8 mouse cellular contexts compared by ENCODE assay signal in genomic region chr4:52985216-52985615, GRCm38 (mm10). TPM values are rescaled to one million over a fixed set of nuclear protein-coding genes. Genes with fewer than 3 reads are reported as not detected.
DNase-seq lines count a peak whose midpoint lies in the region; ATAC-seq lines count a peak whose summit lies in the region.

No protein-coding gene starts in this region.

- no peaks in the 10 kb centered on the region for H3K27me3 ChIP-seq in kidney, embryonic 15.5 days
- H3K27me3 ChIP-seq in heart, embryonic 12.5 days (replicated peaks), result no peaks in the 10 kb centered on the region

- H3K9me3 ChIP-seq in kidney, embryonic 15.5 days (replicated peaks), result no peaks in the 10 kb centered on the region
- no peaks in the 10 kb centered on the region for H3K9me3 ChIP-seq in heart, embryonic 12.5 days (replicated peaks)

- WGBS in kidney, embryonic 15.5 days, result 65% methylated on average over 2 of the region's 2 CpGs
- WGBS in heart, embryonic 12.5 days, result 64% methylated on average over 2 of the region's 2 CpGs

- no peak for DNase-seq in kidney, adult 11 months
- DNase-seq in A20 (ENCODE audit: low read depth, low spot score), result peak; percentile 54
- peak; percentile 48 for DNase-seq in R1 (ENCODE audit: low read depth, low spot score)
- peak; percentile 14 for DNase-seq in kidney, postnatal 10 days
- no peak for DNase-seq in urinary bladder, postnatal 25 days (ENCODE audit: low spot score)
- no peak for DNase-seq in spleen, postnatal 4 days (ENCODE audit: low spot score in 2 of 2)

- no peak overlapping the region for H3K4me3 ChIP-seq in kidney, embryonic 15.5 days (replicated peaks)
- H3K4me3 ChIP-seq in heart, embryonic 12.5 days, result no peak overlapping the region

- peaks cover 7% of the 10 kb centered on the region for H3K4me1 ChIP-seq in kidney, embryonic 15.5 days
- 0 out of 2 replicates have a peak, but pooled peaks cover 5% of the 10 kb centered on the region for H3K4me1 ChIP-seq in heart, embryonic 12.5 days (replicated peaks)

- no peaks in the 10 kb centered on the region for H3K36me3 ChIP-seq in kidney, embryonic 15.5 days
- H3K36me3 ChIP-seq in heart, embryonic 12.5 days, result no peaks in the 10 kb centered on the region

- peak; percentile 54; the same call in 1 of the 2 replicates for ATAC-seq in kidney, embryonic 15.5 days (replicated peaks; ENCODE audit: low FRiP score)
- ATAC-seq in heart, embryonic 12.5 days (ENCODE audit: insufficient number of reproducible peaks, low FRiP score), result no peak

- no peak overlapping the region for H3K4me2 ChIP-seq in kidney, embryonic 15.5 days
- no peak overlapping the region for H3K4me2 ChIP-seq in heart, embryonic 12.5 days

- no peak overlapping the region for H3K27ac ChIP-seq in kidney, embryonic 15.5 days
- no peak overlapping the region for H3K27ac ChIP-seq in heart, embryonic 12.5 days (ENCODE audit: poor library complexity, severe bottlenecking)

- H3K9ac ChIP-seq in kidney, embryonic 15.5 days, result no peak overlapping the region
- no peak overlapping the region for H3K9ac ChIP-seq in heart, embryonic 12.5 days

RNA-seq across cellular contexts. Expression of gene Nipsnap3a, which starts 3.9 kb away (rescaled TPM):
- polyA plus RNA-seq in kidney, embryonic 15.5 days (2015; fragmentation: Nextera tagmentation; extraction: Ambion mirVana), result not detected in 2 replicates
- not detected in 2 replicates for polyA plus RNA-seq in heart, embryonic 12.5 days (2016; fragmentation: Nextera tagmentation; extraction: Ambion mirVana)

RNA-seq across cellular contexts. Expression of gene Olfr270, which starts 20.9 kb away (rescaled TPM):
- not detected in 2 replicates for polyA plus RNA-seq in kidney, embryonic 15.5 days (2015; fragmentation: Nextera tagmentation; extraction: Ambion mirVana)
- not detected in 2 replicates for polyA plus RNA-seq in heart, embryonic 12.5 days (2016; fragmentation: Nextera tagmentation; extraction: Ambion mirVana)

RNA-seq across cellular contexts. Expression of gene Nipsnap3b, which starts 26.5 kb away (rescaled TPM):
- 79.5 and 81.5 TPM in 2 replicates for polyA plus RNA-seq in kidney, embryonic 15.5 days (2015; fragmentation: Nextera tagmentation; extraction: Ambion mirVana)
- 89.6 and 90.0 TPM in 2 replicates for polyA plus RNA-seq in heart, embryonic 12.5 days (2016; fragmentation: Nextera tagmentation; extraction: Ambion mirVana)

Comparison
In these comparisons a context has a peak if more than half of its experiments do, and no peak if none do; other contexts are left out.
1. DNase-seq: peak in A20 (single experiment), R1 (single experiment) and kidney, postnatal 10 days (single experiment); none in kidney, adult 11 months (single experiment), urinary bladder, postnatal 25 days (single experiment) and spleen, postnatal 4 days (0 of 2).